ENCODE assay signal across 25 mouse cellular contexts in the genomic region with DNA sequence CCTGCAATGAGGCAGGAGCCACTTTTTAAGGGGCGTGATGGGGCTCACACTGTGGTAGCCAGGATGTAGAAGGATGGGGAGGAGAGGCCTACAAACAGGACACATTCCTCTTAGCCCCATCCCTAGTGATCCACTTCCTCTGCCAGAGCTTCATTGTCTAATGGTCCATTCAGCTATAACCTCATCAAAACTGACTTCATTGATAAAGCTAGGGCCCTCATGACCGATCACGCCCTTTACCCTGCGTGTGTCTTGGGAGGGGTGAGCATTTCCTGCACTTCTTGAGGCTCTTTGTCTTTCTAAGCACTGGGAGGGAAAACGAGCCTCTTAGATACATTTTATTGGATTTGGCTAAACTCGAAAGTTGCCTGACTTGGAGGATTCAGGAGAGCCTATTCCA.
"Had no signal": no experiment of that assay in that cellular context is flagged by ENCODE, and none has a peak within 500 bp of the region (broad histone marks: within the 10 kb centered on the region; RNA-seq: fewer than 3 reads in every experiment).

No protein-coding gene starts in this region.

- H3K4me1 ChIP-seq: liver, embryonic 12.5 days had no signal

- H3K4me2 ChIP-seq: heart, embryonic 11.5 days; heart, embryonic 13.5 days; heart, embryonic 15.5 days; hindbrain, embryonic 14.5 days; intestine, embryonic 15.5 days; limb, embryonic 12.5 days; limb, embryonic 15.5 days; liver, embryonic 12.5 days had no signal

- H3K27me3 ChIP-seq: heart, embryonic 13.5 days; heart, embryonic 15.5 days; intestine, embryonic 15.5 days; limb, embryonic 12.5 days had no signal

- H3K36me3 ChIP-seq: heart, embryonic 13.5 days; heart, embryonic 15.5 days; intestine, embryonic 15.5 days; limb, embryonic 12.5 days; limb, embryonic 15.5 days; liver, embryonic 12.5 days had no signal

- H3K27ac ChIP-seq: gastrocnemius, adult 2 months; heart, embryonic 13.5 days; heart, embryonic 15.5 days; hindbrain, embryonic 14.5 days; intestine, embryonic 15.5 days; limb, embryonic 15.5 days; liver, embryonic 12.5 days; liver, embryonic 14.5 days had no signal

- DNase-seq: gastrocnemius, postnatal 10 days; gastrocnemius, postnatal 25 days; heart, adult 18-20 months; heart, postnatal 14 days; heart, postnatal 36 days; kidney, adult 18-20 months; kidney, adult 8-10 months; kidney, postnatal 10 days; kidney, postnatal 25 days; layer of hippocampus, adult 9-11 months; layer of hippocampus, postnatal 36 days; left cerebral cortex, postnatal 4 days had no signal

- H3K9me3 ChIP-seq: heart, embryonic 13.5 days; heart, embryonic 15.5 days; intestine, embryonic 15.5 days; limb, embryonic 12.5 days; limb, embryonic 15.5 days; liver, embryonic 12.5 days had no signal

- H3K9ac ChIP-seq: heart, embryonic 13.5 days; heart, embryonic 15.5 days; hindbrain, embryonic 14.5 days; intestine, embryonic 15.5 days; limb, embryonic 12.5 days; limb, embryonic 15.5 days; liver, embryonic 12.5 days; liver, embryonic 14.5 days had no signal

- ATAC-seq: hindbrain, embryonic 16.5 days; inflammation-experienced regulatory T-cells, adult 6 months; intestine, embryonic 15.5 days; intestine, postnatal 0 days; liver, embryonic 12.5 days had no signal

- H3K4me3 ChIP-seq: gastrocnemius, adult 2 months; heart, embryonic 13.5 days; heart, embryonic 15.5 days; intestine, embryonic 15.5 days; limb, embryonic 12.5 days; limb, embryonic 15.5 days; liver, embryonic 12.5 days had no signal
